Mouse (Mus musculus) midbrain, embryonic 16.5 days (tissue): Measurements from ENCODE around the gene Abcb11. TPM values are rescaled to one million over a fixed set of nuclear protein-coding genes. Genes with fewer than 3 reads are reported as not detected.
"Not testable (repeated sequence)": the region's sequence is repeated elsewhere in the genome, so short reads cannot be mapped to it uniquely, and the experiment has no call there.

Source experiments
- ATAC-seq: fragments of 200-750 bp; cut with Nextera tagmentation; 2 replicates; pipeline ENCODE4 v1.8.0; 2017; ENCODE audit warnings: moderate TSS enrichment
- H3K27ac ChIP-seq: fragments of 300-500 bp; sonication (generic); 2 replicates; pipeline ENCODE4 v1.5.1; 2014; ENCODE audit warnings: mild to moderate bottlenecking, low read length, mixed read lengths
- H3K27me3 ChIP-seq: fragments of 300-500 bp; sonication (generic); 2 replicates; pipeline ENCODE4 v1.6.1; 2014; ENCODE audit warnings: low read depth, low read length, mixed read lengths; ENCODE audit not compliant: control insufficient read depth, insufficient read depth
- H3K36me3 ChIP-seq: fragments of 300-500 bp; sonication (generic); 2 replicates; pipeline ENCODE4 v1.6.1; 2014; ENCODE audit warnings: mild to moderate bottlenecking, low read length, moderate library complexity, mixed read lengths; ENCODE audit not compliant: control insufficient read depth, insufficient read depth
- H3K4me1 ChIP-seq: fragments of 300-500 bp; sonication (generic); 2 replicates; pipeline ENCODE4 v1.6.1; 2014; ENCODE audit warnings: mild to moderate bottlenecking, low read length, mixed read lengths; ENCODE audit not compliant: control insufficient read depth, insufficient read depth
- H3K4me2 ChIP-seq: fragments of 300-500 bp; sonication (generic); 2 replicates; pipeline ENCODE4 v1.6.1; 2014; ENCODE audit warnings: mild to moderate bottlenecking, low read length, mixed read lengths
- H3K4me3 ChIP-seq: fragments of 300-500 bp; sonication (generic); 2 replicates; pipeline ENCODE4 v1.5.1; 2014; ENCODE audit warnings: low read depth, mild to moderate bottlenecking, low read length, moderate library complexity, mixed read lengths
- H3K9ac ChIP-seq: fragments of 300-500 bp; sonication (generic); 2 replicates; pipeline ENCODE4 v1.6.1; 2014; ENCODE audit warnings: low read depth, low read length, mixed read lengths
- H3K9me3 ChIP-seq: fragments of 300-500 bp; sonication (generic); replicated peaks from 2 replicates; pipeline ENCODE4 v1.6.1; 2014; ENCODE audit warnings: mild to moderate bottlenecking, low read length, mixed read lengths; ENCODE audit not compliant: control insufficient read depth, poor library complexity, severe bottlenecking
- WGBS: fragments of 180-500 bp; shearing (Covaris S2); extraction: QIAGEN DNeasy Blood & Tissue Kit; methylation state at CpG from one replicate; pipeline ENCODE4 v1.1.7; 2014; 5-methylcytosine and 5-hydroxymethylcytosine counted together
- polyA plus RNA-seq: library from polyadenylated mRNA; unstranded; fragments of >200 nt; fragmentation: Nextera tagmentation; extraction: Ambion mirVana; gene quantifications from 2 replicates; pipeline ENCODE4 v1.2.1, GENCODE M21; 2015

Gene Abcb11
- polyA plus RNA-seq, 1 experiment from 2014 or later = not detected

DNA sequence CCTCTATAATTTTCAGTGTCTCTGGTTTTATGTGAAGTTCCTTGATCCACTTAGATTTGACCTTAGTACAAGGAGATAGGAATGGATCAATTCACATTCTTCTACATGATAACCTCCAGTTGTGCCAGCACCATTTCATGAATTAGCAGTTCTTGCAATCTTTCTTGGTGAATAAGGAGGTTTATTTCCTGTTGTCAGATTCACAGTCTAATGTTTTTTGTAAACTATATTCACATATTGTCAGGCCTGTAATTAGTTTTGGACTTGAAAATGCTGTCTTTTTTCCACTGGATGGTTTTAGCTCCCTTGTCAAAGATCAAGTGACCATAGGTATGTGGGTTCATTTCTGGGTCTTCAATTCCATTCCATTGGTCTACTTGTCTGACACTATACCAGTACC lies 13.0 kb upstream of the Abcb11 start:
- not testable (repeated sequence) for H3K27me3 ChIP-seq, H3K9me3 ChIP-seq, H3K36me3 ChIP-seq, H3K9ac ChIP-seq, H3K4me3 ChIP-seq, H3K4me1 ChIP-seq, H3K4me2 ChIP-seq, H3K27ac ChIP-seq
- peak; percentile 100 for ATAC-seq

DNA sequence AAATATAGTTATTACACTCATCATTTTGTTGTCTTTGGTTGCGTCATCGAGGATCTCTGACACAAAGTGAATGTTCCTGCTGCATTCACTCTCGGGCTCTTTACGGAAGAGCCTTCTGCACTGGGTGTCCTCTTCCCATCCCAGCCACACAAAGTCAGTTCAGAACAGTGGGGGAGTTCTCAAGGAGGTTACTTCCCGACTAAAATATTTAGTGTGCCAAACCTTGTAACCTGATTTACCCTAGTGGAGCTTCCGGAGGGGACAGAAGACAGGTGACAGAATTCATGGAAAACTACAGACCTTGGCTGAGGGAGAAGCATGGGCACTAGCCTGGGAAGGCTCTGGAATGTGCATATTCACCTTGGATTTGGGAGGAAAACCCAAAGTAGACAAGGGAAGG lies 910 bp downstream of the Abcb11 start:
- no peak overlapping the region for H3K27ac ChIP-seq
- no peaks in the 10 kb centered on the region for H3K36me3 ChIP-seq
- WGBS = 91% methylated on average over 6 of the region's 6 CpGs
- H3K27me3 ChIP-seq = no peaks in the 10 kb centered on the region; the same call in 1 of the 2 replicates
- H3K4me2 ChIP-seq = no peak overlapping the region
- H3K9ac ChIP-seq = no peak overlapping the region
- no peaks in the 10 kb centered on the region for H3K4me1 ChIP-seq
- no peaks in the 10 kb centered on the region for H3K9me3 ChIP-seq
- no peak for ATAC-seq
- no peak overlapping the region for H3K4me3 ChIP-seq

GRCm38 (mm10) chr2:69331523-69331922 lies 10.9 kb downstream of the Abcb11 start:
- not testable (repeated sequence) for H3K36me3 ChIP-seq, H3K4me3 ChIP-seq, H3K4me1 ChIP-seq, H3K9me3 ChIP-seq, H3K4me2 ChIP-seq, H3K9ac ChIP-seq, ATAC-seq, H3K27me3 ChIP-seq, H3K27ac ChIP-seq
- 90% methylated on average over 5 of the region's 6 CpGs for WGBS

DNA sequence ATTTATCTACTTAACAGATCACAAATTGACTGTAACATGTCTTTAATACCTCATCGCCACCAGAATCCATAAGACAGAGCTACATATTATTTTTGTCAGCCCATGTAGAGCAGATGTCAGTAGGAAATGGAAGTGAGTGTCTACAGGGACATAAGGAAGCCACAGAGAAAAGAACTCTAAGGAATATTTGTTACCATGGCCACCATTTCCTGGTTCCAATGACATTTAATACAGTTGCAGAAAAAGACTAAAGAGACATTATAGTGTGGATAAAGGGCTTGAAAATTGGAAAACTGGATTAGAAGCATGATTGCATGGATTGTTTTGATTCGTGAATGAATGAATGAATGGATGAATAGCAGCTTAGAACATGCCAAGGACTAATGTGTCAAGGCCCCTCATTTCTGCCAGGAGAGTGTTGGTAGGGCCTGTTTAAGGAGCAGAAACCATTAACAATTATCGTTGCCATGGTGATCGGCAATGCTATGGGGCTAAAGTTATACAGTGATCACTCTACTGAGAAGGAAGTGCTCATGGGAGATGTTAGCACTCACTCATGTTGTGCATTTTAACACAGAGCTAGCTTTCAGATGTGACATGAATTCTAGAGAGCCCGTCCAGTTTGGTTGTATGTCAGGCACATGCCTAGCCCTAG lies 13.8 kb downstream of the Abcb11 start:
- H3K4me3 ChIP-seq = no peak overlapping the region
- H3K36me3 ChIP-seq = no peaks in the 10 kb centered on the region
- peak; percentile 79 for ATAC-seq
- H3K4me2 ChIP-seq = no peak overlapping the region
- no peaks in the 10 kb centered on the region for H3K4me1 ChIP-seq
- H3K9ac ChIP-seq = no peak overlapping the region
- peaks cover 4% of the 10 kb centered on the region; the same call in 1 of the 2 replicates for H3K27me3 ChIP-seq
- no peak overlapping the region for H3K27ac ChIP-seq
- 51% methylated on average over 5 of the region's 5 CpGs for WGBS
- no peaks in the 10 kb centered on the region for H3K9me3 ChIP-seq

- Histone ChIP-seq H3K4me2 (no peak overlapping the region), H3K4me1 (no peaks in the 10 kb centered on the region), H3K27me3 (no peaks in the 10 kb centered on the region; the same call in 1 of the 2 replicates), H3K4me3 (no peak overlapping the region), H3K9me3 (no peaks in the 10 kb centered on the region), H3K27ac (no peak overlapping the region), H3K36me3 (no peaks in the 10 kb centered on the region), H3K9ac (no peak overlapping the region)
- ATAC-seq = no peak
- 81% methylated on average over 5 of the region's 5 CpGs for WGBS
Observed at GRCm38 (mm10) chr2:69324881-69325660, 17.3 kb downstream of the Abcb11 start.

DNA sequence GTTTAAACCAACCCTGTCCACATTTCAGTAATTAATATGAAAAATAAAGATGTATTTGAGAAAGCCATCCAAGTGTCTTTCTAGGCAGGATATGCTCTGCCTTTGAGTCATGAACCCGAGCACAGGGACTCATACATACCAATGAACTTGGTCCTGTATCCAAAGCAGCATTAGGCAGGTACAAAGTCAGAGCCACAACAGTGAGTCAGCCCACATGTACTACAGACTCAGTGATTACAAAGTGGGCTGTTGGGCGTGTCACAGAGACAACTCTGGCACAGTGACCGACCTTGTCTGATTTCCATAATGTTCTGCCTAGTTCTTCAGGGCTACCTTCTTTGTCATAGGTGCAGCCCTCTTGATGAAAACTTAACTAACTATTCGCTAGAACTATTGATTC lies 19.4 kb downstream of the Abcb11 start:
- no peaks in the 10 kb centered on the region for H3K36me3 ChIP-seq
- 85% methylated on average over 4 of the region's 4 CpGs for WGBS

DNA sequence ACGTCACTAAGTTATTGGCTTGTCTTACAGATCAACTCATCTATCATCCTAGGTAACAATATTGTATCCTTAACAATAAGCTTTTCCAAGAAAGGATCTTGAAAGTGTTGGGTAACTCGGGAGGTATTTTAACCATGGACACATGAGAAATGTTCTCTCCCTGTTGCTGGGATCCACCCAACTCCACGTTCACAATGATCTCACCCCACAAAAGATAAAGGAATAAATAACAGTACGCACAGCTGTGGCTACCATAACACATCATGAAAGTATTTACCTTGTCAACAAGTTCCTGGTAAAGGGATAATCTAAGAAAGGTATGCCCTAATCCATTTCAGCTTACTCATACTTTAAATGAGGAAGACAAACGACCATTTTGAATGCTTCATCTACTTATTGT lies 21.0 kb downstream of the Abcb11 start:
- H3K27ac ChIP-seq = no peak overlapping the region
- no peak overlapping the region for H3K4me2 ChIP-seq
- no peaks in the 10 kb centered on the region for H3K36me3 ChIP-seq
- H3K9ac ChIP-seq = no peak overlapping the region
- no peaks in the 10 kb centered on the region for H3K4me1 ChIP-seq
- 80% methylated on average over 5 of the region's 5 CpGs for WGBS
- no peaks in the 10 kb centered on the region for H3K9me3 ChIP-seq
- no peaks in the 10 kb centered on the region for H3K27me3 ChIP-seq
- ATAC-seq = no peak
- H3K4me3 ChIP-seq = no peak overlapping the region

More for the DNA sequence above, 19.4 kb downstream of the Abcb11 start:
- Histone ChIP-seq H3K27ac (no peak overlapping the region), H3K4me1 (no peaks in the 10 kb centered on the region), H3K4me3 (no peak overlapping the region), H3K9me3 (no peaks in the 10 kb centered on the region), H3K4me2 (no peak overlapping the region), H3K9ac (no peak overlapping the region), H3K27me3 (no peaks in the 10 kb centered on the region; the same call in 1 of the 2 replicates)
- no peak for ATAC-seq

DNA sequence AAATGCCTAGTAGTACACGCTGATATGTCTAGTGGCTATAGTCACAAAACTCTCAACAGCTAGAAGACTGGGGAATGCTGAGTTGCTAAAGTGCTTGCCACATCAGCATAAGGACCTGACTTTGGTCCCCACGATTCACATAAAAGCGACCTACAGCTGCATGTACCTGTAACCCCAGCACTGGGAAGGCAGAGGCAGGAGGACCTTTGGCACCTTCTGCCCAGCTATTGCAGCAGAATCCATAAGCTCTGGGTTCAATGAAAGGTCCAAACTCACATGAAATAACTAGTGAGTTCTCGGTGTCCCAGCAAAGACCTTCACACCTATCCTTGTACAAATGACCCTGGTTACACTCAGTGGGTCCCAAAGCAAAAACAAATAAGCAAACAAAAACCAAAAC lies 31.1 kb downstream of the Abcb11 start:
- no peak for ATAC-seq
- Histone ChIP-seq H3K4me1 (no peaks in the 10 kb centered on the region), H3K4me2 (no peak overlapping the region), H3K27ac (no peak overlapping the region), H3K4me3 (no peak overlapping the region), H3K9ac (no peak overlapping the region), H3K9me3 (no peaks in the 10 kb centered on the region), H3K27me3 (no peaks in the 10 kb centered on the region), H3K36me3 (no peaks in the 10 kb centered on the region)
- 94% methylated on average over 4 of the region's 4 CpGs for WGBS

GRCm38 (mm10) chr2:69308136-69308535 lies 34.3 kb downstream of the Abcb11 start:
- 76% methylated on average over 6 of the region's 6 CpGs for WGBS
- H3K4me1 ChIP-seq = no peaks in the 10 kb centered on the region
- no peak overlapping the region for H3K9ac ChIP-seq
- no peaks in the 10 kb centered on the region for H3K36me3 ChIP-seq
- H3K27me3 ChIP-seq = no peaks in the 10 kb centered on the region
- H3K4me2 ChIP-seq = no peak overlapping the region
- H3K9me3 ChIP-seq = no peaks in the 10 kb centered on the region
- H3K4me3 ChIP-seq = no peak overlapping the region
- ATAC-seq = no peak
- H3K27ac ChIP-seq = no peak overlapping the region
